Mouse (Mus musculus) stomach, postnatal 0 days (tissue): ENCODE data around the gene Il1rl1.

Source experiments
- CTCF ChIP-seq: IDR thresholded peaks from 2 replicates; pipeline ENCODE4 v1.5.1; 2016; ENCODE audit warnings: antibody characterized with exemption, low read depth, mild to moderate bottlenecking, moderate library complexity
- EP300 ChIP-seq: optimal IDR thresholded peaks from 2 replicates; pipeline ENCODE3; 2016; ENCODE audit warnings: antibody characterized with exemption

- no peak for TF ChIP-seq CTCF
- TF ChIP-seq EP300 = no peak
Measured at GRCm38 (mm10) chr1:40423892-40424291, 5.5 kb upstream of the Il1rl1 start.
